Mouse (Mus musculus): ENCODE measurements at regions not wholly inside any gene's neighbourhood (a gene's known extent, or its start where the extent isn't known, plus 50 kb on each side); places are given as distances from the start of the nearest gene placed in this dataset.

- no peak for DNase-seq
Observed at GRCm38 (mm10) chr13:91274131-91274530, 50.4 kb upstream of the Atg10 start.

- DNase-seq: peak; percentile 8 to 26
Observed at GRCm38 (mm10) chr13:91274615-91275014, 50.8 kb upstream of the Atg10 start.

- DNase-seq: no peak
Observed at GRCm38 (mm10) chr13:91279487-91279886, 55.7 kb upstream of the Atg10 start.

GRCm38 (mm10) chr13:91295552-91296170 is 71.9 kb upstream of the Atg10 start:
- no peak for DNase-seq

- DNase-seq: no peak
Observed at GRCm38 (mm10) chr13:91296521-91297160, 72.9 kb upstream of the Atg10 start.

GRCm38 (mm10) chr13:91301849-91302248 is 78.1 kb upstream of the Atg10 start:
- no peak for DNase-seq

- DNase-seq: no peak
Observed at GRCm38 (mm10) chr13:91305697-91306405, 82.1 kb upstream of the Atg10 start.

- no peak for DNase-seq
Observed at GRCm38 (mm10) chr13:91306545-91306944, 82.8 kb upstream of the Atg10 start.

GRCm38 (mm10) chr13:91312905-91313571 is 89.3 kb upstream of the Atg10 start:
- no peak for DNase-seq

GRCm38 (mm10) chr13:91322331-91322730 is 98.6 kb upstream of the Atg10 start:
- DNase-seq: no peak

GRCm38 (mm10) chr13:91326834-91327233 is 103.1 kb upstream of the Atg10 start:
- DNase-seq: no peak

- no peak for DNase-seq
Observed at GRCm38 (mm10) chr13:91334283-91334682, 110.5 kb upstream of the Atg10 start.

- DNase-seq: no peak
Observed at GRCm38 (mm10) chr13:91344139-91344538, 115.9 kb upstream of the Ssbp2 start.

GRCm38 (mm10) chr13:91348489-91349083 is 111.5 kb upstream of the Ssbp2 start:
- DNase-seq: no peak

- DNase-seq: peak; percentile 34 to 47
Observed at GRCm38 (mm10) chr13:91352311-91352710, 107.8 kb upstream of the Ssbp2 start.

GRCm38 (mm10) chr13:91356516-91356915 is 103.6 kb upstream of the Ssbp2 start:
- no peak for DNase-seq

GRCm38 (mm10) chr13:91360121-91360520 is 100.0 kb upstream of the Ssbp2 start:
- no peak for DNase-seq

GRCm38 (mm10) chr13:91365270-91365952 is 94.7 kb upstream of the Ssbp2 start:
- DNase-seq: peak; percentile 78 to 84

- no peak for DNase-seq
Observed at GRCm38 (mm10) chr13:91366540-91366939, 93.5 kb upstream of the Ssbp2 start.

GRCm38 (mm10) chr13:91367896-91368556 is 92.1 kb upstream of the Ssbp2 start:
- DNase-seq: no peak

GRCm38 (mm10) chr13:91368664-91369063 is 91.4 kb upstream of the Ssbp2 start:
- DNase-seq: no peak

- DNase-seq: peak in 1 of 2 experiments; percentile 7
Observed at GRCm38 (mm10) chr13:91370021-91370420, 90.1 kb upstream of the Ssbp2 start.

All from kidney, postnatal 4 days (tissue).